Mouse (Mus musculus) neural tube, embryonic 11.5 days (tissue): ENCODE measurements around the gene Dnajb3. TPM values are rescaled to one million over a fixed set of nuclear protein-coding genes. Genes with fewer than 3 reads are reported as not detected.
A peak's percentile ranks its signal among the peaks of the same experiment; 100 is the strongest.

ENCODE experiments used
- ATAC-seq: fragments of 200-750 bp; cut with Nextera tagmentation; 2 replicates; pipeline ENCODE4 v1.8.0; 2017; ENCODE audit warnings: moderate number of reproducible peaks, mild to moderate bottlenecking, moderate TSS enrichment, moderate library complexity; ENCODE audit not compliant: insufficient read depth, low FRiP score, low TSS enrichment
- DNase-seq: peaks from one replicate; pipeline ENCODE4 v3.0.0-alpha.2; 2015; ENCODE audit warnings: low spot score
- H3K27ac ChIP-seq: fragments of 300-500 bp; sonication (generic); 2 replicates; pipeline ENCODE4 v1.5.1; 2014; ENCODE audit warnings: low read depth, mild to moderate bottlenecking, low read length
- H3K27me3 ChIP-seq: fragments of 300-500 bp; sonication (generic); 2 replicates; pipeline ENCODE4 v1.6.1; 2014; ENCODE audit warnings: mild to moderate bottlenecking, low read length, mixed read lengths; ENCODE audit not compliant: control insufficient read depth, insufficient read depth
- H3K36me3 ChIP-seq: fragments of 300-500 bp; sonication (generic); 2 replicates; pipeline ENCODE4 v1.6.1; 2014; ENCODE audit warnings: mild to moderate bottlenecking, low read length, moderate library complexity, mixed read lengths; ENCODE audit not compliant: control insufficient read depth, insufficient read depth
- H3K4me1 ChIP-seq: fragments of 300-500 bp; sonication (generic); 2 replicates; pipeline ENCODE4 v1.6.1; 2014; ENCODE audit warnings: low read length, mixed read lengths; ENCODE audit not compliant: control insufficient read depth, insufficient read depth
- H3K4me2 ChIP-seq: fragments of 300-500 bp; sonication (generic); 2 replicates; pipeline ENCODE4 v1.6.1; 2014; ENCODE audit warnings: low read depth, mild to moderate bottlenecking, moderate library complexity
- H3K4me3 ChIP-seq: fragments of 300-500 bp; sonication (generic); 2 replicates; pipeline ENCODE4 v1.5.1; 2014; ENCODE audit warnings: low read depth, low read length
- H3K9ac ChIP-seq: fragments of 300-500 bp; sonication (generic); 2 replicates; pipeline ENCODE4 v1.6.1; 2014; ENCODE audit warnings: mild to moderate bottlenecking, low read length
- H3K9me3 ChIP-seq: fragments of 300-500 bp; sonication (generic); 2 replicates; pipeline ENCODE4 v1.6.1; 2016; ENCODE audit warnings: low read length; ENCODE audit not compliant: control insufficient read depth
- WGBS: fragments of 180-500 bp; shearing (Covaris S2); extraction: QIAGEN DNeasy Blood & Tissue Kit; methylation state at CpG from one replicate; pipeline ENCODE4 v1.1.7; 2014; 5-methylcytosine and 5-hydroxymethylcytosine counted together
- polyA plus RNA-seq: library from polyadenylated mRNA; unstranded; fragments of >200 nt; fragmentation: Nextera tagmentation; extraction: Ambion mirVana; gene quantifications from 2 replicates; pipeline ENCODE4 v1.2.1, GENCODE M21; 2014

Dnajb3 gene
- polyA plus RNA-seq, 1 experiment from 2014 or later: 13.6 TPM

- Histone ChIP-seq H3K9me3 (peaks cover 27% of the 10 kb centered on the region), H3K27me3 (no peaks in the 10 kb centered on the region), H3K4me1 (no peaks in the 10 kb centered on the region), H3K4me2 (no peak overlapping the region), H3K9ac (no peak overlapping the region), H3K27ac (no peak overlapping the region), H3K4me3 (no peak overlapping the region), H3K36me3 (no peaks in the 10 kb centered on the region)
- ATAC-seq (no peak), DNase-seq (peak; percentile 11)
Observed at GRCm38 (mm10) chr1:88220336-88220735, 14.8 kb upstream of the Dnajb3 start.

- H3K27ac ChIP-seq: no peak overlapping the region
- H3K4me1 ChIP-seq: no peaks in the 10 kb centered on the region
- WGBS: 21% methylated on average over 1 of the region's 1 CpGs
- H3K4me3 ChIP-seq: no peak overlapping the region
- ATAC-seq: no peak
- peak; percentile 10 for DNase-seq
- H3K27me3 ChIP-seq: no peaks in the 10 kb centered on the region
- no peaks in the 10 kb centered on the region for H3K36me3 ChIP-seq
- no peak overlapping the region for H3K9ac ChIP-seq
- H3K9me3 ChIP-seq: peaks cover 36% of the 10 kb centered on the region
- no peak overlapping the region for H3K4me2 ChIP-seq
Observed at GRCm38 (mm10) chr1:88219054-88219453, 13.5 kb upstream of the Dnajb3 start.

- no peak overlapping the region for H3K27ac ChIP-seq
- peak; percentile 12 for DNase-seq
Observed at GRCm38 (mm10) chr1:88218591-88218990, 13.0 kb upstream of the Dnajb3 start.

GRCm38 (mm10) chr1:88218051-88218450, 12.5 kb upstream of the Dnajb3 start:
- WGBS: 73% methylated on average over 9 of the region's 9 CpGs
- no peak overlapping the region for H3K4me2 ChIP-seq
- DNase-seq: peak; percentile 9

More at GRCm38 (mm10) chr1:88218591-88218990, 13.0 kb upstream of the Dnajb3 start:
- no peak overlapping the region for H3K9ac ChIP-seq
- no peak overlapping the region for H3K4me2 ChIP-seq
- WGBS: 53% methylated on average over 4 of the region's 4 CpGs
- H3K4me3 ChIP-seq: no peak overlapping the region
- H3K4me1 ChIP-seq: no peaks in the 10 kb centered on the region
- peaks cover 41% of the 10 kb centered on the region for H3K9me3 ChIP-seq
- no peak for ATAC-seq
- no peaks in the 10 kb centered on the region for H3K27me3 ChIP-seq
- H3K36me3 ChIP-seq: no peaks in the 10 kb centered on the region

DNA sequence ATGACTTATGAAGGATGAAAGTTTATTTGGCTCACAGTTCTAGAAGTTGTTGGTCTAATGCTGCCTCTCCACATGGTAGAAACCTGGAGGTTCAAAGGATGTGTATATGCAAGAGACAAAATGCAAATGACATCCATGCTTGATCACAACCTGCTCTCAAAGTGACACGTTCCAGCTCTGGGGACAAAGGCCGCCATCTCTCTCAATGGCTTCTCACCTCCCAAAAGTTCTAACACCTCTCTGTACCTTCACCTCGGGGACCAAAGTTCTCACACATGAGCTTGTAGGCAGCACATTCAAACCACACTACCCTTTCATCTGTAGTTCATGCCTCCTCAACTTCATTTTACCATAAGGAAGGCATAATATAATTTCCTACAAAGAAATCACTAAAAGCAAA, 12.0 kb upstream of the Dnajb3 start:
- H3K27me3 ChIP-seq: no peaks in the 10 kb centered on the region
- peaks cover 51% of the 10 kb centered on the region for H3K9me3 ChIP-seq
- DNase-seq (no peak), ATAC-seq (no peak)
- H3K27ac ChIP-seq: no peak overlapping the region
- H3K4me3 ChIP-seq: no peak overlapping the region
- no peaks in the 10 kb centered on the region for H3K36me3 ChIP-seq
- H3K9ac ChIP-seq: no peak overlapping the region
- WGBS: 42% methylated on average over 3 of the region's 3 CpGs
- H3K4me1 ChIP-seq: no peaks in the 10 kb centered on the region
- H3K4me2 ChIP-seq: no peak overlapping the region

More at GRCm38 (mm10) chr1:88218051-88218450, 12.5 kb upstream of the Dnajb3 start:
- Histone ChIP-seq H3K9ac (no peak overlapping the region), H3K9me3 (peaks cover 46% of the 10 kb centered on the region), H3K4me1 (no peaks in the 10 kb centered on the region), H3K27me3 (no peaks in the 10 kb centered on the region), H3K36me3 (no peaks in the 10 kb centered on the region), H3K4me3 (no peak overlapping the region), H3K27ac (no peak overlapping the region)
- ATAC-seq: no peak

- H3K9ac ChIP-seq: no peak overlapping the region
- peaks cover 53% of the 10 kb centered on the region for H3K9me3 ChIP-seq
- H3K4me2 ChIP-seq: no peak overlapping the region
- H3K27me3 ChIP-seq: no peaks in the 10 kb centered on the region
- WGBS: 67% methylated on average over 2 of the region's 2 CpGs
- H3K36me3 ChIP-seq: no peaks in the 10 kb centered on the region
- ATAC-seq: no peak
- no peak overlapping the region for H3K4me3 ChIP-seq
- peak; percentile 10 for DNase-seq
- H3K4me1 ChIP-seq: no peaks in the 10 kb centered on the region
- no peak overlapping the region for H3K27ac ChIP-seq
Observed at GRCm38 (mm10) chr1:88217144-88217543, 11.6 kb upstream of the Dnajb3 start.

DNA sequence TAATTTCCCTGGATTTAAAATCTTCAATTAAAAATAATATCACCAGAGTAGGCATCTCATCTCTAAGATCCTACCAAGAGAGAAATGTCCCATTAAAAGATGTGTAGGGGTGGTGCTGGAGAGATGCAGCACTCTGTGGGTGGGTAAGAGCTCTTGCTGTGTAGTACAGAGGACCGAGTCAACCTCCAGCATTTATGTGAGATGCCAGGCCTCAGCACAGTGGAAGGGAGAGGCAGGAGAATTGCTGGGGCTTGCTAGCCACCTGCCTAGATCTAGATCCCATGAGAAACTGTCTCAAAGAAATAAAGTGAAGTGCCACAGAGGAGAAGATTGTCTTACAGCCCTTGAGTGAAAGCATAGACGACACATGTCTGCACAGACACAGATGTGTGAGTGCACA, 11.0 kb upstream of the Dnajb3 start:
- Histone ChIP-seq H3K27me3 (no peaks in the 10 kb centered on the region), H3K4me1 (no peaks in the 10 kb centered on the region), H3K4me2 (no peak overlapping the region), H3K27ac (no peak overlapping the region), H3K4me3 (no peak overlapping the region), H3K36me3 (no peaks in the 10 kb centered on the region), H3K9ac (no peak overlapping the region), H3K9me3 (peaks cover 57% of the 10 kb centered on the region)
- peak; percentile 10 for DNase-seq
- ATAC-seq: no peak
- 64% methylated on average over 2 of the region's 2 CpGs for WGBS

DNA sequence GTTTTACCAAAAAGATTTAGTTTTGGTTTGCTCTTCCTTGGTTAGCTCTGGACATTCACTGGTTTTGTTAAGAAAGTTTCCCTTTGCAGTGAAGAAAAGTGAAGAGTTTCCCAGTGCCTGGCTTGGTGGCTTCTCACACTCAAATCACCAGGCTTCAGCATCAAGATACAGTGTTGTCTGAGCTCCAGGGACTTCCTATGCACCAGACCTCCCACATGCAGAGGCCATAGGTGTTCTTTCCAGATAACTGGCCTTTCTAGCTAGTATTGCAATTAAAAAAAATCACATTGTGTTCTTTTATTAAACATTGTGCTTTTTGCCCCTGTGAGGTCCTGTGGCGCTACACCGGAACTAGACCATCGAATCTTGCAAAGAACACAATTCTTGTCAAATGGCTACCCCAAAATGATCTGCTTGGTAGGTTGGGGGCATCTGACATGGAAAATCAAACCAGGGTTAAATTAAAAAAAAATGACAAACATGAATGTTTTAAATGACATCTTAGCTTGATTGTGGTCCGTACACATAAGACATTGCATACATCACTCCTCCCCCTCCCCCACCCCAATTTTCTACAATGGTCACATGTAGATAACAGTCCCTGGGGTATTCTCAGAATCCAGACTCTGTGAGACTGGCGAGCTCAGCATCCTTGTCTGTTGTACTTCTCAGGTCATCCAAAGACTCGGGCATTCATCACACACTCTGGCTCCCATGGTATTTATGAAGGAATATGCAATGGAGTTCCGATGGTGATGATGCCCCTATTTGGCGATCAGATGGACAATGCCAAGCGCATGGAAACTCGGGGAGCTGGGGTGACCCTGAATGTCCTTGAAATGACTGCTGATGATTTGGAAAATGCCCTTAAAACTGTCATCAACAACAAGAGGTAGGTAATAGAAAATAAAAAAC, 10.1 kb upstream of the Dnajb3 start:
- H3K36me3 ChIP-seq: no peaks in the 10 kb centered on the region
- H3K9ac ChIP-seq: no peak overlapping the region
- no peaks in the 10 kb centered on the region for H3K27me3 ChIP-seq
- 72% methylated on average over 10 of the region's 10 CpGs for WGBS
- no peak for ATAC-seq
- peak; percentile 11 for DNase-seq
- no peak overlapping the region for H3K4me2 ChIP-seq
- no peak overlapping the region for H3K27ac ChIP-seq
- peaks cover 61% of the 10 kb centered on the region for H3K9me3 ChIP-seq
- H3K4me3 ChIP-seq: no peak overlapping the region
- no peaks in the 10 kb centered on the region for H3K4me1 ChIP-seq

GRCm38 (mm10) chr1:88214462-88214952, 8.9 kb upstream of the Dnajb3 start:
- 81% methylated on average over 2 of the region's 2 CpGs for WGBS
- Histone ChIP-seq H3K4me3 (no peak overlapping the region), H3K4me1 (no peaks in the 10 kb centered on the region), H3K4me2 (no peak overlapping the region), H3K9me3 (peaks cover 61% of the 10 kb centered on the region), H3K9ac (no peak overlapping the region), H3K27ac (no peak overlapping the region), H3K36me3 (no peaks in the 10 kb centered on the region), H3K27me3 (no peaks in the 10 kb centered on the region)
- DNase-seq (no peak), ATAC-seq (no peak)
